Mouse (Mus musculus) heart, embryonic 15.5 days (tissue): ENCODE measurements around the gene Ssxa1. TPM values are rescaled to one million over a fixed set of nuclear protein-coding genes. Genes with fewer than 3 reads are reported as not detected.
"Not testable (repeated sequence)": the region's sequence is repeated elsewhere in the genome, so short reads cannot be mapped to it uniquely, and the experiment has no call there.

Source experiments
- ATAC-seq: fragments of 200-750 bp; cut with Nextera tagmentation; replicated peaks from 2 replicates; pipeline ENCODE4 v1.8.0; 2017; ENCODE audit warnings: low read depth, moderate TSS enrichment; ENCODE audit not compliant: insufficient number of reproducible peaks, insufficient read depth, low FRiP score
- H3K27ac ChIP-seq: fragments of 300-500 bp; sonication (generic); 2 replicates; pipeline ENCODE4 v1.5.1; 2015; ENCODE audit warnings: mild to moderate bottlenecking, inconsistent platforms
- H3K27me3 ChIP-seq: fragments of 300-500 bp; sonication (generic); 2 replicates; pipeline ENCODE4 v1.6.1; 2015; ENCODE audit warnings: inconsistent platforms
- H3K36me3 ChIP-seq: fragments of 300-500 bp; sonication (generic); 2 replicates; pipeline ENCODE4 v1.6.1; 2015; ENCODE audit warnings: mild to moderate bottlenecking, inconsistent platforms
- H3K4me1 ChIP-seq: fragments of 300-500 bp; sonication (generic); replicated peaks from 2 replicates; pipeline ENCODE4 v1.6.1; 2015; ENCODE audit warnings: inconsistent platforms
- H3K4me2 ChIP-seq: fragments of 300-500 bp; sonication (generic); 2 replicates; pipeline ENCODE4 v1.6.1; 2015; ENCODE audit warnings: inconsistent platforms, mild to moderate bottlenecking, moderate library complexity
- H3K4me3 ChIP-seq: fragments of 300-500 bp; sonication (generic); 2 replicates; pipeline ENCODE4 v1.5.1; 2015; ENCODE audit warnings: mild to moderate bottlenecking, inconsistent platforms
- H3K9ac ChIP-seq: fragments of 300-500 bp; sonication (generic); 2 replicates; pipeline ENCODE4 v1.6.1; 2015; ENCODE audit warnings: mild to moderate bottlenecking, inconsistent platforms
- H3K9me3 ChIP-seq: fragments of 300-500 bp; sonication (generic); replicated peaks from 2 replicates; pipeline ENCODE4 v1.6.1; 2016; ENCODE audit warnings: inconsistent platforms
- WGBS: fragments of 180-500 bp; shearing (Covaris S2); methylation state at CpG from one replicate; pipeline ENCODE4 v1.1.7; 2015; ENCODE audit warnings: mixed read lengths; 5-methylcytosine and 5-hydroxymethylcytosine counted together
- polyA plus RNA-seq: library from polyadenylated mRNA; unstranded; fragments of >200 nt; fragmentation: Nextera tagmentation; extraction: Ambion mirVana; gene quantifications from 2 replicates; pipeline ENCODE4 v1.2.1, GENCODE M21; 2015

Gene Ssxa1
- not detected in 2 replicates for polyA plus RNA-seq

DNA sequence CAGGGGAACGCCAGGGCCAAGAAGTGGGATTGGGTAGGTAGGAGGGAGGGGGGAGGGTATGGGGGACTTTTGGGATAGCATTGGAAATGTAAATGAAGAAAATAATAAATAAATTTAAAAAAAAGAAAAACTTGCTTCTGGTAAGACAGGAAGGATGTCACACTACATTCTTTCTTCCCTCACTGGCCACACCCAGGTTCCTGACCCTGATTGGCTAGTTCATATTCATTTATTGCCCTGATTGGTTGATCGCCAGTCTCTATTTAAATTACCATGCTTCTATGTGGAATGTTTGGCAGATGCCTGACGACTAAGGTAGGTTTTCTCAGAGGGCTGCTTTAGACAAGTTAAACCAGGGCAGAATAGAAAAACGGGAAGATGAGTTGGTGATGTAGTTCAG lies at the start of gene Ssxa1:
Ssxa1 (plus strand) TSS at position 301 of the 400 bp plus-strand sequence.
- WGBS: 70% methylated on average over 4 of the region's 4 CpGs
- no peak within 1 kb of the TSS for H3K27ac ChIP-seq

DNA sequence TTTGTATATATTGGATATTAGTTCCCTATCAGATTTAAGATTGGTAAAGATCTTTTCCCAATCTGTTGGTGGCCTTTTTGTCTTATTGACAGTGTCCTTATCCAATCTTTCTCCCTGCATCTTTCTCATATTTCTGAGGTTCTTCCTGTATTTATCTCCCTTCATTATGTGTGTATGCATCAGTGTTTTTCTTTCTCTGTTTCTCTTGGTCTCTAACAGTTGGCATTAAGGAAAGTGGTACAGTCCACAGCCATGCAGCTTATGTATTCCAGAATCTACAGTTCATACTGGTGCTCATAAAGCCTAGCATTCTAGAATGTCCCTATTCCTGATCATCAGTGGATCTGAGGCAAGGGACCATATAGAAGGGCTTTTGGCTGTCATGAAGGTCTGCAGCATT lies 47.5 kb upstream of the Ssxa1 start, which contains the start of gene Spaca5:
Spaca5 (plus strand) TSS at position 301 of the 400 bp plus-strand sequence.
- Histone ChIP-seq H3K9me3 (no peaks in the 10 kb centered on the region), H3K4me2 (no peak within 1 kb of the TSS), H3K9ac (no peak within 1 kb of the TSS), H3K27ac (no peak within 1 kb of the TSS), H3K4me1 (no peaks in the 10 kb centered on the region), H3K36me3 (no peaks in the 10 kb centered on the region), H3K4me3 (no peak within 1 kb of the TSS), H3K27me3 (no peaks in the 10 kb centered on the region)
- ATAC-seq: no peak

More for the DNA sequence above, at the start of gene Ssxa1:
- H3K9me3 ChIP-seq: no peaks in the 10 kb centered on the region
- H3K4me1 ChIP-seq: no peaks in the 10 kb centered on the region
- no peak within 1 kb of the TSS for H3K9ac ChIP-seq
- no peaks in the 10 kb centered on the region for H3K36me3 ChIP-seq
- no peak within 1 kb of the TSS for H3K4me3 ChIP-seq
- no peak within 1 kb of the TSS for H3K4me2 ChIP-seq
- no peaks in the 10 kb centered on the region for H3K27me3 ChIP-seq
- ATAC-seq: no peak

DNA sequence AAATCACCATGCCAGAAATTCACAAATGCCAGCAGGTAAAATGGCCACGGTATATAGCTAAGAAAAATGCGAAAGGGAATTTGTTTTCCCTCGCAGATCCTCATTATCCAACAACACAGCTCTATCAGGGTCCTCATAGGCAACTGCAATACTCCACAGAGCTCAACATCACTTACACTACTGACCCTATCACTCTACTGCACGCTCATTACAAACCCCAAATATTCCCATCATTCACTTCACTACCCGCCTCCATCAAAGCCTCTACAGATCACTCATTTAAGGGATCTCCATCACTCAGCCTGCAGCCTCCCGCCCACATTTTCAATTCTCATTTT lies 27.0 kb upstream of the Ssxa1 start:
- no peaks in the 10 kb centered on the region for H3K36me3 ChIP-seq

DNA sequence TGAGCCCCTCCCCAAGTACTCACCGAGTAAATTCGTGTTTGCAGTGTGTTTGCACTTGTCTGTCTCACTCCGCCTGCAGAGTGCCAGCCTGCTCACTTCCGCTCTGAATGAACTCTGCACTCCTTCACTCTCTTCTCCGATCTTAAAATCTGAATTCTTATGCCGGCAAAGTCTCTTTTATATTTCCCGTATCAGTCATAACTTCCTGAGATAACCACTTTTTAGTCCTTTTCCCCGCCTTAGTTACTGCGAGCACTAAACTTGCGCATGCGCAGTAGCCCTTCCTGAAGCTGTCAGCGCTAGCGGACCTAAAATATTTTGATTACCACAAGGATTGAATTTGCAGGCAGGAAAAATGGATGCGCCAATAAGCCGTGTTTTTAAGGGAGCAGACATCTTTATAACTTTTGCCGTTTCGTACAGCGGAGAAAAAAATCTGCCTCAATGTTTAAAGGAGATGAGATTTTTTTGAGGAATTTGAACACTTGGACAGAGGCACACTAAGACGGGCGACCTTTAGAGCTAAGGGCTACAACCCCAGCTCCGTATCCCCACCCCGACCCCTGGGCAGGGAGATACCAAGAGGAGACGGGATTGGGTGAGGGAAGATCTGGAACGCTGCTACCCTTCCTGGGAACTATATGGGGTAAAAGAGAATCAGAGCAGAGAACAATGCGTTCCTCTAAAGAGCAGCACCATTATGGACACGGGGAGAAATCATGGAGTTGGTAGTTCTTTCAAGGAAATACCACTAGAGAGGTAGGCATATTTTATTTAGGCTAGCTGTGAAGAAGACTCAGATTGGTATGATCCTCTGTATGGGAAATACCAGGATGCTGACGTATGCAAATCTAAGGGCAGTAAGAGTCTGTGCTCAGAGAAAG lies 26.4 kb upstream of the Ssxa1 start, which contains the start of gene Zfp300:
Zfp300 (minus strand) TSS at position 545 of the 884 bp plus-strand sequence.
- WGBS: 16% methylated on average over 27 of the region's 27 CpGs
- Histone ChIP-seq H3K4me1 (no peaks in the 10 kb centered on the region), H3K9ac (0 out of 2 replicates have a peak within 1 kb of the TSS, but pooled peaks have one; percentile 36), H3K9me3 (no peaks in the 10 kb centered on the region), H3K36me3 (no peaks in the 10 kb centered on the region), H3K27me3 (no peaks in the 10 kb centered on the region), H3K4me3 (peak within 1 kb of the TSS; percentile 54), H3K4me2 (peak within 1 kb of the TSS; percentile 67), H3K27ac (peak within 1 kb of the TSS; percentile 68)
- ATAC-seq: peak; percentile 58

More for the DNA sequence above, 27.0 kb upstream of the Ssxa1 start:
- Histone ChIP-seq H3K4me2 (peak overlapping the region; percentile 67), H3K27me3 (no peaks in the 10 kb centered on the region), H3K4me1 (no peaks in the 10 kb centered on the region), H3K27ac (peak overlapping the region; percentile 68), H3K4me3 (peak overlapping the region; percentile 54), H3K9ac (0 out of 2 replicates have a peak overlapping the region, but pooled peaks have one; percentile 19), H3K9me3 (no peaks in the 10 kb centered on the region)
- 34% methylated on average over 6 of the region's 6 CpGs for WGBS
- ATAC-seq: no peak

DNA sequence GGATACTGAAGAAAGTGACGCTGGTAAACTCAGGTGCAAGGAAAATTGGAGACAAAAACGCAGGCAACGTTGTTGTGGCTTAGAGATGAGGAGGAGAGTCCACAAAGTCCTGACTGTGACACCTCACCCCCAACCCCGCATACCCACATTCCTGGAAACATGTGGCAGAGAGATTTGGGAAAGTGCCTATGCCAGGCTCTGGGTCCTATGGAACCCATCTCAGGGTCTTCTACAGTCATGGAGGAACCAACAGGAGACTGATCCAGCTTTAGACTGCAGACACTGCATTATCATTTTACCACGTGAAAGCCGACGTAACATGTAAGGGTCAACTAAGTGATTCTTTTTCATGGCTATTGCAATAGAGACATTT lies 25.8 kb upstream of the Ssxa1 start:
- no peak for ATAC-seq
- Histone ChIP-seq H3K36me3 (no peaks in the 10 kb centered on the region), H3K27ac (peak overlapping the region; percentile 68; the same call in 1 of the 2 replicates), H3K9ac (no peak overlapping the region), H3K4me2 (peak overlapping the region; percentile 67), H3K27me3 (no peaks in the 10 kb centered on the region), H3K9me3 (no peaks in the 10 kb centered on the region), H3K4me1 (no peaks in the 10 kb centered on the region), H3K4me3 (peak overlapping the region; percentile 54)
- 51% methylated on average over 7 of the region's 7 CpGs for WGBS

DNA sequence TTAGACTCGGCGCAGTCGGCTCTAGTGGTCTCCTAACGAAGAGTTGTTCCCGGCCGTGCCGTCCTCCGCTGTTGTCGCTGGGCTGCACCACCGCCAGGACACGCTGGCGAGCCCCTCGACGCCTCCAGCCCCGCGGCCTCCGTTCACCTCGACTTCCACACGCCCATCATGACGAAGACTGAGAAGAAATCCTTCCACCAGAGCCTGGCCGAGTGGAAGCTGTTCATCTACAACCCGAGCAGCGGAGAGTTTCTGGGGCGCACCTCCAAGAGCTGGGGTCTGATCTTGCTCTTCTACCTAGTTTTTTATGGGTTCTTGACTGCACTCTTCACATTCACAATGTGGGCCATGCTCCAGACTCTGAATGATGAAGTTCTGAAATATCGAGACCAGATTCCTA lies 31.1 kb downstream of the Ssxa1 start:
- 79% methylated on average over 25 of the region's 25 CpGs for WGBS
- H3K9ac ChIP-seq, H3K27me3 ChIP-seq, H3K4me2 ChIP-seq, H3K36me3 ChIP-seq, H3K4me3 ChIP-seq, H3K9me3 ChIP-seq, ATAC-seq, H3K27ac ChIP-seq, H3K4me1 ChIP-seq: not testable (repeated sequence)

Other genes with a start within 250 kb of the Ssxa1 start
- 25.2 and 25.6 TPM in 2 replicates for gene Timp1, start 245.7 kb upstream of the Ssxa1 start, polyA plus RNA-seq
- gene Syn1, start 194.8 kb upstream of the Ssxa1 start, polyA plus RNA-seq: 0.25 and 0.77 TPM in 2 replicates
- gene Cfp, start 184.3 kb upstream of the Ssxa1 start, polyA plus RNA-seq: 3.1 and 5.6 TPM in 2 replicates
- gene Elk1, start 165.2 kb upstream of the Ssxa1 start, polyA plus RNA-seq: 10.1 and 11.8 TPM in 2 replicates
- 44.8 and 47.7 TPM in 2 replicates for gene Uxt, start 153.8 kb upstream of the Ssxa1 start, polyA plus RNA-seq
- 4.4 and 4.5 TPM in 2 replicates for gene Zfp182, start 53.5 kb upstream of the Ssxa1 start, polyA plus RNA-seq
- gene Spaca5, start 47.4 kb upstream of the Ssxa1 start, polyA plus RNA-seq: not detected in 2 replicates
- 0.58 and 0.77 TPM in 2 replicates for gene Zfp300, start 26.3 kb upstream of the Ssxa1 start, polyA plus RNA-seq
- gene Gm21876, start 59.8 kb downstream of the Ssxa1 start, polyA plus RNA-seq: not detected in 2 replicates